Mouse (Mus musculus) spleen, adult 2 months (tissue): Measurements from ENCODE around the gene Hist1h3d.
"Not testable (repeated sequence)": the region's sequence is repeated elsewhere in the genome, so short reads cannot be mapped to it uniquely, and the experiment has no call there.

Source experiments
- CTCF ChIP-seq: fragments of 200-500 bp; IDR thresholded peaks from 2 replicates; pipeline ENCODE4 v1.5.1; 2011; ENCODE audit warnings: mild to moderate bottlenecking, inconsistent platforms; ENCODE audit not compliant: insufficient read depth, insufficient read length, insufficient replicate concordance; ENCODE audit errors: extremely low read depth
- POLR2A ChIP-seq: fragments of 200-500 bp; IDR thresholded peaks from 2 replicates; pipeline ENCODE4 v1.6.1; 2011; ENCODE audit warnings: low read depth, low read length, inconsistent platforms

GRCm38 (mm10) chr13:23542225-23542980 lies 33.2 kb upstream of the Hist1h3d start:
- not testable (repeated sequence) for TF ChIP-seq CTCF, POLR2A
